Mouse (Mus musculus) megakaryocyte, embryonic 14.5 days (primary cell): ENCODE measurements around the gene A630001G21Rik.

Experiments
- FLI1 ChIP-seq: IDR thresholded peaks from 2 replicates; pipeline ENCODE4 v1.6.1; 2012; ENCODE audit warnings: low read length, inconsistent platforms, mixed read lengths
- GATA1 ChIP-seq: IDR thresholded peaks from 3 replicates; pipeline ENCODE4 v1.6.1; 2012; ENCODE audit warnings: mixed read lengths, low read length, inconsistent platforms, borderline replicate concordance

DNA sequence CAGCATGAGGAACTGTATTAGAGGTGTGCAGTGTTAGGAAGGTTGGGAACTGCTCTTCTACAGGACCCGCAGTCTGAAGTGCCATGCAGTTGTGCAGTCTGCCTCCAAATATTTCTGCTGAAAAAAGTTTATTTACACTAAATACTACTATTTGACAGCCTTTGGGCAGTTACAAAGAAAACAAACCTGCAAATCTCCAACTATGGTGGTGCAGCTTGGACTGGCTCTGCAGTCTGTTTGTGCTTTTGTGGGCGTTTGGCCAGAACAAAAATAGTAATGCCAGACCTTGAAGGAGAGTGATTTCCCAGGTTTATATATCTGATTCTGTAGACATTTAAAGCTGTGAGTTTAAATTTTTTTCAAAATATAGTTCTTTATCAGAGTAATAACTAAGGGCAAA, 31.9 kb upstream of the A630001G21Rik start:
- TF ChIP-seq GATA1 (no peak), FLI1 (no peak)
